Comparison of ENCODE assay signal across 9 mouse cellular contexts in the genomic region with DNA sequence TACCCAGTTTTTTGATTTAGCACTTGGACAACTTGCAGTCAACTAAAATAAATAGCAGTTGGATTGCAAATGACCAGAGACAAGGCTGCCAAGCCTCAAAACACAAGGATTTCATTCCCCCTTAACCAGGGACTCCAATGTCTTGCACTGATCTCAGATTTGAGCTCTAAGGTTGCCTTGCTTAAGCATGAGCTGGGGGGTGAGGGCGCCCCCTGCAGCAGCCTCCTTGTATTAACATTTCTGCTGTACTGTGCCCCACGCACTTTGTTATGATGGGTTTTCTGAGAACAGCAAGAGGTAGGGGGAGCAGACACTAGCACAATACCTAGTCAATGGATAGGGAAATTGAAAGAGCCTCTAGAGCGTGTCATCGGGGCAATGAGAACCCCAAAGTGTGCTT.
DNase-seq lines count a peak whose midpoint lies in the region; ATAC-seq and TF ChIP-seq lines count a peak whose summit lies in the region.
"Had no signal": no experiment of that assay in that cellular context is flagged by ENCODE, and none has a peak within 500 bp of the region (broad histone marks: within the 10 kb centered on the region; RNA-seq: fewer than 3 reads in every experiment).

No protein-coding gene starts in this region.

- H3K4me1 ChIP-seq in kidney, embryonic 16.5 days (ENCODE audit: insufficient read depth, low read length): no peaks in the 10 kb centered on the region
- H3K4me1 ChIP-seq in MEL (ENCODE audit: control insufficient read depth in 1 of 2, insufficient read depth in 2 of 2, low read length in 2 of 2): peaks cover 0 to 4% of the 10 kb centered on the region in 2 experiments; a peak in 1 of 4 replicates

- H3K9ac ChIP-seq in kidney, embryonic 16.5 days (replicated peaks; ENCODE audit: low read length): no peak overlapping the region
- H3K9ac ChIP-seq in MEL (ENCODE audit: control insufficient read depth, low read depth, low read length, poor library complexity, severe bottlenecking): no peak overlapping the region
- H3K9ac ChIP-seq: neural tube, embryonic 13.5 days had no signal

- H3K79me2 ChIP-seq in MEL (ENCODE audit: control insufficient read depth, insufficient read depth, low read length, poor library complexity): no peaks in the 10 kb centered on the region

- no peak for ATAC-seq in kidney, embryonic 16.5 days (ENCODE audit: low FRiP score, low TSS enrichment)

- H3K27me3 ChIP-seq in kidney, embryonic 16.5 days (ENCODE audit: insufficient read depth, low read length): no peaks in the 10 kb centered on the region
- no peaks in the 10 kb centered on the region for H3K27me3 ChIP-seq in MEL (ENCODE audit: control insufficient read depth in 1 of 2, insufficient read depth in 2 of 2, low read length in 2 of 2)
- H3K27me3 ChIP-seq: neural tube, embryonic 13.5 days had no signal

- no peak overlapping the region for H3K27ac ChIP-seq in kidney, embryonic 16.5 days (ENCODE audit: low read length)
- no peak overlapping the region for H3K27ac ChIP-seq in MEL (ENCODE audit: control insufficient read depth, low read depth, low read length)
- H3K27ac ChIP-seq: neural tube, embryonic 13.5 days had no signal

- no peaks in the 10 kb centered on the region for H3K36me3 ChIP-seq in kidney, embryonic 16.5 days (ENCODE audit: insufficient read depth, low read length)
- H3K36me3 ChIP-seq in MEL (ENCODE audit: control insufficient read depth in 1 of 2, insufficient read depth in 2 of 2, low read length in 2 of 2): no peaks in the 10 kb centered on the region
- H3K36me3 ChIP-seq: neural tube, embryonic 13.5 days had no signal

- TF ChIP-seq EP300 in MEL (IDR thresholded peaks at IDR 0.05; ENCODE audit: low read depth in 1 of 2, low read length in 2 of 2): no peak

- TF ChIP-seq RAD21 in MEL (IDR thresholded peaks at IDR 0.05; ENCODE audit: low read depth, low read length): peak; percentile 67

- peak; percentile 72 to 84 (median 78) for TF ChIP-seq CTCF in MEL (IDR thresholded peaks at IDR 0.05 in 2 of 3, conservative IDR thresholded peaks at IDR 0.05 in 1 of 3; ENCODE audit: control insufficient read depth in 1 of 3, insufficient read depth in 1 of 3, low read depth in 2 of 3, low read length in 3 of 3, poor library complexity in 1 of 3, severe bottlenecking in 1 of 3)

- DNase-seq in kidney, adult 9 months: peak; percentile 7
- DNase-seq in B cell, adult 2 months: peak; percentile 60 to 61
- peak; percentile 69 for DNase-seq in MEL (ENCODE audit: low read depth, low spot score)
- peak; percentile 25 for DNase-seq in induced T-regulatory cell, adult 2 months (ENCODE audit: low read depth)
- peak; percentile 37 for DNase-seq in thymus, postnatal 14 days
- DNase-seq in heart, adult 18-20 months: no peak
- DNase-seq in heart, adult 8-10 months (ENCODE audit: low spot score): no peak

- TF ChIP-seq POLR2A in MEL (IDR thresholded peaks at IDR 0.05; ENCODE audit: control insufficient read depth in 1 of 2, insufficient read depth in 1 of 2, low read depth in 1 of 2, low read length in 2 of 2, poor library complexity in 1 of 2): no peak

- no peaks in the 10 kb centered on the region for H3K9me3 ChIP-seq in kidney, embryonic 16.5 days (ENCODE audit: low read length)
- H3K9me3 ChIP-seq in MEL (replicated peaks; ENCODE audit: insufficient read depth, low read length): no peaks in the 10 kb centered on the region
- H3K9me3 ChIP-seq: neural tube, embryonic 13.5 days had no signal

- H3K4me3 ChIP-seq in kidney, embryonic 16.5 days (ENCODE audit: low read length): no peak overlapping the region
- no peak overlapping the region for H3K4me3 ChIP-seq in MEL (ENCODE audit: control insufficient read depth in 1 of 2, insufficient read depth in 1 of 2, low read depth in 2 of 2, low read length in 2 of 2)
- H3K4me3 ChIP-seq: neural tube, embryonic 13.5 days had no signal

- no peak overlapping the region for H3K4me2 ChIP-seq in kidney, embryonic 16.5 days (replicated peaks; ENCODE audit: low read depth, low read length)
- H3K4me2 ChIP-seq: neural tube, embryonic 13.5 days had no signal

- 63% methylated on average over 4 of the region's 4 CpGs for WGBS in kidney, embryonic 16.5 days

TF ChIP-seq in MEL, 35 proteins besides CTCF, POLR2A, EP300 and RAD21:
- peak; percentile 48 for TF ChIP-seq ZC3H11A (IDR thresholded peaks at IDR 0.05; ENCODE audit: low read depth, low read length)
- TF ChIP-seq MXI1 (IDR thresholded peaks at IDR 0.05; ENCODE audit: low read depth, low read length): no peak
- no peak for TF ChIP-seq KAT2A (conservative IDR thresholded peaks at IDR 0.05; ENCODE audit: low read depth, low read length)
- peak; percentile 83 for TF ChIP-seq SMC3 (IDR thresholded peaks at IDR 0.05; ENCODE audit: low read depth, low read length)

Comparison
In these comparisons a context has a peak if more than half of its experiments do, and no peak if none do; other contexts are left out.
1. DNase-seq: peak in kidney, adult 9 months (single experiment), B cell, adult 2 months (2 of 2), MEL (single experiment), induced T-regulatory cell, adult 2 months (single experiment) and thymus, postnatal 14 days (single experiment); none in heart, adult 18-20 months (0 of 2) and heart, adult 8-10 months (single experiment).